Mouse (Mus musculus): ENCODE measurements around the gene Lrmda. TPM values are rescaled to one million over a fixed set of nuclear protein-coding genes. Genes with fewer than 3 reads are reported as not detected.

Gene Lrmda
- total RNA-seq, 1 experiment from 2014 or later: 23.9 TPM

DNA sequence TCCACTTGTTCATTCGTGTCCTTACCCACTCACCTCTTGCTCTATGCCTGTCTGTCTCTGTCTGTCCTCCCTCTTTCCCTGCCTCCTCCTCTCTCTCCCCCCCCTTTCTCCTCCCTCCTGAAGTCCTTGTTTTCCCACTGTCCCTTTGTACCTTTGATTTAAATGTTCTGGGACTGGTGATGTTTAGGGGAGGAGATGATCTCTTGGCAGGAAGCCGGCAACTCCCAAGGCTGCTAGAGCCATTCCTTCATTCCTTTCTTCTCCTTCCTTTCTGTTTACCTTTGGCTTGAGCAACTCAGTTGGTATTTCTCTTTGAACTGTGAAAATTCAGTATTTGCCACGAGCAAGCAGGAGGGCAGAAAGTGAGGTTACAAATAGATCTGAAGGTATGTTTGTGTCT, 141.9 kb downstream of the Lrmda start:
- no peak for ATAC-seq (replicated peaks in 1 of 2; ENCODE audit: insufficient read depth in 1 of 2, low FRiP score in 2 of 2, low TSS enrichment in 1 of 2, low read depth in 1 of 2, poor library complexity in 2 of 2, severe bottlenecking in 2 of 2)

DNA sequence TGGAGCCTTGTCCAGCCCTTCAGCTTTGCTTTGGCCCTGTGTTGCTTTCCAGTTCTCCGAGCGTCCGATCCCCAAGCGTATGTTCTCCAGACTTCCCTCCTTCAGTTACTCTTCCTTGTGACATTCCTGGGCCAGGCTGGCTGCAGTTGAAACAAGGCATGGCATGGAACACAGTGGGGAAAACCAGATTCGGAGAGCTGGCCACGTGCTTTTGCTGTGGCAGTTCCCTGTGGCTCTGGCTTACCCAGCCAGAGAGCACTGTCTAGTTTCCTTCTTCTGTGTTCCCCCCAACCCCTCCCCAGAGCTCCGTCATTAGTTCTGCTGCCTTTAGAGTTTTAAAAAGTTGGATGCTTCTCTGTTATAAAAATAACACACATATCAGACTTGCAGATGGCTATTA, 147.8 kb downstream of the Lrmda start:
- ATAC-seq (replicated peaks in 1 of 2; ENCODE audit: insufficient read depth in 1 of 2, low FRiP score in 2 of 2, low TSS enrichment in 1 of 2, low read depth in 1 of 2, poor library complexity in 2 of 2, severe bottlenecking in 2 of 2): no peak

DNA sequence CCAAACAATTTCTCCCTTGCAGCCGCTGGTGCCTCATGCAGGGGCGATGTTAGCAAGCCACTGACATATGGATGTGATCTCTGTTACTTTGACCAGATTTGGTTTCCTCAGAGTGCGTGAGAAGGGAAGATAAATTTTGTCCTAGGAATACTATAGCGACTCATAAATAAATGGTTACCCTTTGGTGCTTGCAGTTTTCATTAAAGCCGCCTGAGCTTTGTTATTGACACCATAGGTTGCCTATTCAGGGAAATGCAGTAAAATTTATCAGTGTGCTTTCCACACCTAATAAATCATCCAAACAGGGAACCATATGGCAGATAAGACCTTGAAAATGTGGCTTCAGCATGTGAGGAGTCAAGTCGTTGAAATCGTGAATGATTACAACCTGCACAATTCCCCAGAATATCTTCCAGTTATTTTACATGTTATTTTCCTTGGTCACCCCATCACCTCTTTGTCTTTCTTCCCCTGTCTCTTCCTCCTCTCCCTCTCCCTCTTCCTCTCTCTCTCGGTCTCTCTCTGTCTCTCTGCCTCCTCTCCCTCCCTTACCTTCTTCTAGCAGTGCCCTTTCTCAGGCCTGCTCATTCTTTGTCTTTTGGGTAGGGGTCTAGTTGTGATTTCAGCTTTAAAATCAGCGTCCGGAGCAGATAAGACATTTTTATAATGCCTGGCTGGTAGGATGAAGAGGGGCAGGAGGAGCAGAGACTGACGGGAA, 148.7 kb downstream of the Lrmda start:
- ATAC-seq (replicated peaks in 1 of 2; ENCODE audit: insufficient read depth in 1 of 2, low FRiP score in 2 of 2, low TSS enrichment in 1 of 2, low read depth in 1 of 2, poor library complexity in 2 of 2, severe bottlenecking in 2 of 2): no peak

DNA sequence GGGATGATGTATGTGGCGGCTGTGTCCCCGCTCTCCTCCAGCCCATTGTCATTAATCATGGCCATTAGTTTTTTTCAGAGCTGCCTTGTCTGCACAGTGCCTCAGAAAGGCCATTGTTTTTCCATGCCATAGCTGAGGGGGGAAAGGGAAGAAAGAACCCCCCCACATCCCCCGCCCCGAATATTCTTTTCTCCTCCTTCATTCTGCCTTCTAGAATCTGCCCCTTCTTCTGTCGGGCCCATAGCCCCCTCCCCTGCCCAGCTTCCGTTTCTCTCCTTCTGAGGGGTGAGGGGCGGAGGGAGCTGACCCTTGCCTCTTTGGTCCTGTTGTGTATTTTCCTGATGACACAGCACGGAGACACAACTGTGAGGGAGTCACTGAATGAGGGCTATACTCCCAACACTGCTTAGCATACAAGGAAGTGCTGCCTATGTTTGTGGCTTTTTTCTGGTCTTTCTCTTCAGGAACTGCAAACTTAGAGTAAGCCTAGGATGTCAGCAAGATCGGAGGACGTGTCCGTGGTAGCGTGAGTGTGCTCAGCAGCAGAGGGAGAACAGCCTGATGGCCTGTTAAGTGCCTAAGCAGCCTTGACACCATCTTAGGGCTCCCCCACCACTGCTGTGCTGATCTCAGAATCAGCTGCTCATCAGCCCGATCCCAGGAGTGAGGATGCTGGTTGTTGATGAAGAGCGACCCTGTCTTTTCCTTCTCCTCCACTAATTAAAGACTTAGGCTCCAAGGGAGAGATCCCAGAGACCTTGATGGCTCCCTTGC, 149.5 kb downstream of the Lrmda start:
- no peak for ATAC-seq (replicated peaks in 1 of 2; ENCODE audit: insufficient read depth in 1 of 2, low FRiP score in 2 of 2, low TSS enrichment in 1 of 2, low read depth in 1 of 2, poor library complexity in 2 of 2, severe bottlenecking in 2 of 2)

DNA sequence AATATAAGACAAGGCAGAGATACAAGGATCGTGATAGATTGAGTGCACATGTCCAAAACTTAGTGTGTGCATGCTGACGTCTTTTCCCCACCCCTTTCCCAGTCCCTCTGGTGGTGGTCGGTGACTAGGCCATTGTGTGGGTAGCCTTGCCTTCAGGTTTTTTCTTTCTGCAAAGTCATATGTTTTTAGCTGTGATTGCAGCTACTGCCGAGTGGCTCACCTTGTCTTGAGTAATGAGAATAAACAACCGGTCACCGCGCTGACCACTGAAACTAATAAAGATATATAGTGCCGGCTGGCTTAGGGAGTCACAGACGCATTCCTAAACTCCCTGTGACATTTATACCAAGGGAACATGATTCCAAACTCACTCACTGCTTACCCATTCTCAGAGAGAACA, 155.2 kb downstream of the Lrmda start:
- 0 out of 4 replicates have a peak, but pooled peaks of 1 of the 2 experiments have one; percentile 32 for ATAC-seq (replicated peaks in 1 of 2; ENCODE audit: insufficient read depth in 1 of 2, low FRiP score in 2 of 2, low TSS enrichment in 1 of 2, low read depth in 1 of 2, poor library complexity in 2 of 2, severe bottlenecking in 2 of 2)

DNA sequence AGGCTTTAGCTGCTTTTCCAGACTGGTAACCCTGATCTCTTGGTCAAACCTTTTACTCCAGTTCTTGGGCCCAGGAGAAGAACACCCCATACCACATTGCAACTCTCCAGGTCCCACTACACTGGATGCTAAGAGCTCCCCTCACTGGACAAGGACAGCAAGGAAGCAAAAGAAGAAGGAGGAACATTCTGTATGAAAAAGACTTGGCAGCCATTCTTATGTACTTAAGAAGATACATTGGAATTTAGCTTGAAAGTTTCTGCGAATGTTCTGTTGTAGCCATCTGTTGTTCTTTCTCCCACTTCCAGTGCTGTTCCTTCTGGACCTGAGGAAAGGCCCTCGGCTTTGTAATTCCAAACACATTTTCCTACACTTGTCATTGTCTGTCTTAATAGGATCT, 160.2 kb downstream of the Lrmda start:
- ATAC-seq (replicated peaks in 1 of 2; ENCODE audit: insufficient read depth in 1 of 2, low FRiP score in 2 of 2, low TSS enrichment in 1 of 2, low read depth in 1 of 2, poor library complexity in 2 of 2, severe bottlenecking in 2 of 2): no peak

DNA sequence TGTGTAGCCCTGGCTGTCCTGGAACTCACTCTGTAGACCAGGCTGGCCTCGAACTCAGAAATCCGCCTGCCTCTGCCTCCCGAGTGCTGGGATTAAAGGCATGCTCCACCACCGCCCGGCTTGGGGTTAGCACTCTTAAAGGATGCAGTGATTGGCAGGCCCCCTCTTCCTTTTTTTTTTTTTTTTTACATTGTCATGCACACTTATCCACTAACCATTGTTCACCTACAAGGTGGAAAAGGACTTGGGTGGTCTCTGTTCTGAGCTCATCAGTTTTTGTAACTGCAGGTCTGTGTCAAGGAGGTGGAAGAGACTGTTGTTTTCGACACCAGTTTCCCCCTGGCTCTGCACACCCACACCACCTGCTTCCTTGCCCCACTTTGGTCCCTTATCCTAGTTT, 162.0 kb downstream of the Lrmda start:
- ATAC-seq (replicated peaks in 1 of 2; ENCODE audit: insufficient read depth in 1 of 2, low FRiP score in 2 of 2, low TSS enrichment in 1 of 2, low read depth in 1 of 2, poor library complexity in 2 of 2, severe bottlenecking in 2 of 2): no peak

DNA sequence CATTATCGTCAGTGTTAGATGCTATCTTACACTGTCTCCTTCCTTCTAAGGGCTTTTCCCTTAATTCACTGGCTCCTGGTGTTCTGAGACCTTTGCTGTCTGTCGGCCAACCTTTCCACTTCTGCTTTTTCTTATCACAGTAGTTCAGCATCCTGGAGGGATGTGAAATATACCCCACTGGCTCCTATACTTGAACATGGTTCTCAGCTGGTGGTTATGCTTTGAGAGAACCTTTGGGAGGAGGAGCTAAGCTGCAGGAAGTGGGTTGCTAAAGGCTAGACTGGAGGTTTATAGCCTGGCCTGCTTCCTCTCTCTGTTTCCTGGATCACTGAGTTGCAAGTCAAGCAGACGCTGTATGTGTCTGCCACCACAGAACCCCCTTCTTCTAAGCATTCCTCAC, 163.7 kb downstream of the Lrmda start:
- ATAC-seq (replicated peaks in 1 of 2; ENCODE audit: insufficient read depth in 1 of 2, low FRiP score in 2 of 2, low TSS enrichment in 1 of 2, low read depth in 1 of 2, poor library complexity in 2 of 2, severe bottlenecking in 2 of 2): peak; percentile 97 to 99

DNA sequence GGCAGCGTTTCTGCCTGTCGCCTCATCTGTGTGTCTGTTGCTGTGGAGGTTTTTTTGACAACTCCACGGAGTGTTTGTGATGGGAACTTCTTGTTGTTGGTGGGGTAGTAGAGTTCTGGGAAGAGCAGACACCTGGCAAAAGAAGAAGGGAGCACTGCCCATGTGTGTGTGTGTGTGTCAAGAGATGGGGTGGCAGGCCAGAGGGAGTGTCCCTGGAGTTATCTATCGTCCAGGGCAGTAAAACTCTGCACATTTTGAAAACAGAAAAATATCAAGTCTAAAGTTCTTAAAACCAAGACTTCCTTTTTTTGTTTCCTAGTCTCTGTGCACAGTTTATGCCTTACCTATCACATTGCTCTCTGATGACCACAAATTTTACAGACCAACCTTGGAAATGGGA, 165.9 kb downstream of the Lrmda start:
- no peak for ATAC-seq (replicated peaks in 1 of 2; ENCODE audit: insufficient read depth in 1 of 2, low FRiP score in 2 of 2, low TSS enrichment in 1 of 2, low read depth in 1 of 2, poor library complexity in 2 of 2, severe bottlenecking in 2 of 2)

DNA sequence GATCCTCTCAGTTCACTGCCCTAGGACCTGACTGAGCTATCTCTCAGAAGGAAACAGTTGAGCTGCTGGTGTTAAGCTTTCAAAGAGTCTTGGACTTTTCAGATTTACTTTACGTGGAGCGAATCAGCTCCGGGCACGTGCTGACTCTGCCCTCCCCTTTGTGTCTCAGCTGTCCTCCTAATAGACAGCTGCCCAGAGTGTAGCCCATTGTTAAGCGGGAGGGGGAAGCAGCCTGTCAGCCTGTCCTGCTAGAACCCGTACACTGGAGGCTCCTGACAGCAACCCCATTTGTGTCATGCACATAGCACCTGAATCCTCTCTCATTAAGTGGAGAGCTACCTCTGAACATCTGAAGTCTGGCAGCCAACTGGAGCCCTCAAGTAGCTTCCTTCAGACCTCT, 170.6 kb downstream of the Lrmda start:
- no peak for ATAC-seq (replicated peaks in 1 of 2; ENCODE audit: insufficient read depth in 1 of 2, low FRiP score in 2 of 2, low TSS enrichment in 1 of 2, low read depth in 1 of 2, poor library complexity in 2 of 2, severe bottlenecking in 2 of 2)

DNA sequence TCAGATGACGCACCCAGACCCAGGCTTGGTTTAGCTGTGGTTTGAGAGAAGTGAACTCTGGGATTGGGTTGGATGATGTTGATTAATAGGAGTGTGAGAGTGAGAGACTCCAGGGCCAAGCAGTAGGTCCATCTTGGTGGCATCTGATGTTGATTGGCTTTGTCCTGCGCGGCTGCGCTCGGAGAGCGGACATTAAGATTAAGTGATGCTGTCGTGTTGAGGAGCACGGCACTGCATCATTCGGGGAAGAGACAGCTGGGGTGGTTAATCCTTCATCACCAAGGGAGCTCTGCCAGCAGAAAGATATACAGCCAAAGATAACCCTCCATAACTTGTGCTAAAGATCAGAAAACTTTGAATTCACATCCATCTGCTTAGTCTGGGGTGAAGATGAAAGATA, 172.7 kb downstream of the Lrmda start:
- no peak for ATAC-seq (replicated peaks in 1 of 2; ENCODE audit: insufficient read depth in 1 of 2, low FRiP score in 2 of 2, low TSS enrichment in 1 of 2, low read depth in 1 of 2, poor library complexity in 2 of 2, severe bottlenecking in 2 of 2)

DNA sequence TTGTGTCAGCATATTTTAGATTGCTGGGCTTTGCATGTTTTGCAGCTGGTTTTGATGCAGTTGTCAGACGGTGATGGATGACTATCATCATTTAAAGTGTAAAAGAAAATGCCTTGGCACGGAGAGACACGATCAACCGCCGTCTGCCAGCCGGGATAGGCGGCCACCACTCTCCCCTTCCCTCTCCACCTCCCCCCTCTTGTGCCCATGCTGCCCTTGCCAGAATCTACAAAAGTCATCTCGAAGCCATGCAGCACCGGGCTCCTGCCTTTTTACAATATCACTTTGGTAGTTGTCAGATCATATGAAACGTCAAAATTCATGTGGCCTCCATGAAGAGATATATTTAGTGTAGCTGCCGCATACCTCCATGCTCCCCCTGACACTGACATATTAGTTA, 178.5 kb downstream of the Lrmda start:
- no peak for ATAC-seq (replicated peaks in 1 of 2; ENCODE audit: insufficient read depth in 1 of 2, low FRiP score in 2 of 2, low TSS enrichment in 1 of 2, low read depth in 1 of 2, poor library complexity in 2 of 2, severe bottlenecking in 2 of 2)

GRCm38 (mm10) chr14:22198641-22199425, 179.3 kb downstream of the Lrmda start:
- ATAC-seq (replicated peaks in 1 of 2; ENCODE audit: insufficient read depth in 1 of 2, low FRiP score in 2 of 2, low TSS enrichment in 1 of 2, low read depth in 1 of 2, poor library complexity in 2 of 2, severe bottlenecking in 2 of 2): no peak

DNA sequence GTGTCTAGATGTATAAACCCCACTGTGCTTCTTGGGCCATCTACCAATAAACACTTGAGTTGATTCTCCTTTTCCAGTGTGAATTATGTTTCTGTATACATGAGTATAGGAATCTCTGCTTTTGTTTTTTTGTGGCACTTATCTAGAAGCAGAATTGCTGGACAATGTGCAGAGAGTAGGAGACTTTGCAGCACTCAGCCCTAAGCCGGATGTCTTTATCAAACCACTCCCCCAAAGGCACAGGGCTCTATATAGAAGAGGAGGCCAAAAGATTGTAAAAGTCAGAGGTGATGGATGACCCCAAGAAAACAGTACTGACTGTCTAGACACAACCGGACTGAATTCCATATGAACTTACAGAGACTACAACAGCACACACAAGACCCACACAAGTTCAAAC, 182.2 kb downstream of the Lrmda start:
- ATAC-seq (replicated peaks in 1 of 2; ENCODE audit: insufficient read depth in 1 of 2, low FRiP score in 2 of 2, low TSS enrichment in 1 of 2, low read depth in 1 of 2, poor library complexity in 2 of 2, severe bottlenecking in 2 of 2): no peak

DNA sequence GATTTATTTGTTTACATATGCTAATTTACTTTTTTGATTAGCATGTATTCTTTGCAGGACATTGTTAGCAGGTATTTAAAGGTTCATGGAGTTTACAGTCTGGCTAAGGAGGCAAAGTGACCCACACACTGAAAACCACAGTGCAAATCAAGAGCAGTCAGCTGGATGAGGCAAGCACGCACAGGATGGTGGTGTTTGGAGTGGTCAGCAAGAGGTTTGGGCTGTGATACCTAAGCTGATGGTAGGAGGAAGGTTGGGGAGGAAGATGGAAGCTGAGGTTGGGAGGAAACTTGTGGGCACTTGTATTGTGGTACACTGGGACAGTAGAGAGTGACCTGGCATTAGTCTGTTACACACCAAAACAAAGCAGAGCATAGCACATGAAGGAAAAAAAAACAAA, 191.1 kb downstream of the Lrmda start:
- no peak for ATAC-seq (replicated peaks in 1 of 2; ENCODE audit: insufficient read depth in 1 of 2, low FRiP score in 2 of 2, low TSS enrichment in 1 of 2, low read depth in 1 of 2, poor library complexity in 2 of 2, severe bottlenecking in 2 of 2)

- ATAC-seq (replicated peaks in 1 of 2; ENCODE audit: insufficient read depth in 1 of 2, low FRiP score in 2 of 2, low TSS enrichment in 1 of 2, low read depth in 1 of 2, poor library complexity in 2 of 2, severe bottlenecking in 2 of 2): peak; percentile 51 to 78; a peak in 3 of 4 replicates
Measured at GRCm38 (mm10) chr14:22218183-22218582, 198.7 kb downstream of the Lrmda start.

- no peak for ATAC-seq (replicated peaks in 1 of 2; ENCODE audit: insufficient read depth in 1 of 2, low FRiP score in 2 of 2, low TSS enrichment in 1 of 2, low read depth in 1 of 2, poor library complexity in 2 of 2, severe bottlenecking in 2 of 2)
Measured at GRCm38 (mm10) chr14:22222038-22222437, 202.5 kb downstream of the Lrmda start.

DNA sequence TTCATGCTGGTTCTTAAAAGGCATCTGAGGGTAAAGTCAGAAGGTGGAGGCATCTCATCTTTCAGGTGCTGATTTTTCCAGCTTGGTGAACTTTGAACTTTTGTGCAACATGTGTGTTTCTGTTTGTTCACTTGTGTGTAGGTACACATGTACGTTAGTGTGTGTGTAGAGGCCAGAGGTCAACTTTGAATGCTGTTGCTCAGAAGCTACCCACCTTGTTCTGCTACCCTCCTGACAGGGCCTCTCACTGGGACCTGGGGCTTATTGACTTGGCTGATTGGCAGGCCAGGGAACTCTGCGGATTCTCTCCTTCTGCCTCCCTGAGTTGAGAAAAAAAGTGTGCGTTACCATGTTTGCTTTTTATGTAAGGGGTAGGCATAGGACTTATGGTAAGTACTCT, 203.1 kb downstream of the Lrmda start:
- ATAC-seq (replicated peaks in 1 of 2; ENCODE audit: insufficient read depth in 1 of 2, low FRiP score in 2 of 2, low TSS enrichment in 1 of 2, low read depth in 1 of 2, poor library complexity in 2 of 2, severe bottlenecking in 2 of 2): no peak
